Mouse (Mus musculus): Measurements from ENCODE around the gene Fgb.

DNA sequence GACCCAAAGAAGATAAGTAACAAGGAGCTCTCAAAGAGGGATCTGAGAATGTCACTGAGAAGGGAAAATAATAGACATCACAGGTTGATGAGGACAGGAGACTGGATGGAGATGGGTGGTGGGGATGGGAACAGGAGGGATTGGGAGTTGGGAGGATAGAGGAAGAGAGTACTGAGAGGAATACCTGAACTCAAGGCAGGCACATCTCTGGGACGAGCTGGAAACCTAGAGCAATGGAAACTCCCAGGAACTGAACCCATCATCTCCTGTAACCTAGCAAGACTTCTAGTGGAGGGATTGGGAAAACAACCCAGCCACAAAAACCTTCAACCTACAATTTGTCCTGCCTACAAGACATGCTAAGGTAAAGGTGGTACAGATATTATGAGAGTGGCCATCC, 33.4 kb downstream of the Fgb start:
- TF ChIP-seq CTCF (IDR thresholded peaks at IDR 0.05; ENCODE audit: low read depth), result no peak
- TF ChIP-seq EP300 (optimal IDR thresholded peaks at IDR 0.05), result no peak
